Mouse (Mus musculus) cerebellum, adult 18-20 months (tissue): ENCODE results near the gene Ankzf1.

Source experiments
- DNase-seq, 2 experiments: peaks; one replicate each; pipeline ENCODE4 v3.0.0; 2021

Gene Ankzf1

DNA sequence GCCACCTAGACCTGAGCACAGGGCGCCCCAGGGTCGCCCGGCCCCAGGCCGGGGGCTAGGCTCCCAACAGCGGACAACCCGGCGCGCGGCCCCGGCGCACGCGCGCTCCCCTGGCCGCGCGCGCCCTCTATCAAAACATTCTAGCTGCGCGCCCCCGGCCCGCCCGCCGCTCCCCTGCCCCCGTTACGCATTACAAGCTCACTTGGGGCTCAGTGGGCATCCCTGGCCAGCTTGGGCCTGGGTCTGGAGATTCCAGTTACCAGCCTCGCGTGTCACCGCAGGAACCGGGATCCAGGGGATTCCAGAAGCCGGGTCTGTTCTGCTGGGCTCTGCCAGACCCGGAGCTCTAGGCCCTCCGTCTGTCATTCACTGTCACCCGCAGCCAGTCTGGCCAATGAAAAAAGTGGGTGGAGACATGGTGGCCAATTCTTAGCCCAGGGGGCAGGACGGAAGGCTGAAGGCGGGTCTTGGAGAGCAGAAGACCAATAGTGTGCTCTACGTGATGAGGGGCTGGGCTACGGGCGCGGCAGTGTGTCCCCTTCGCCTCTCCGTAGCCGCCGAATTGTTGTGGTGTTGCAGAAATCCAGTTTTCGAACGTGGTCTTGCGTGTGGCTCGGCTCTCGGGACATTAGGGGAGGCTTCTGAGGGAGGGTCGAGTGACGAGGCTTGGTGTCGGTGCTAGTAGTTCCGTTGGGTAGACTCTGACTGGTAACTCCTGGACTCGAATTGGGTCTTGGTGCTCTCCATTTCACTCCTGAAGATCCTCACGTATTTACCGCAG, at the start of gene Ankzf1, which contains the start of gene Atg9a:
Gene Ankzf1 (plus strand): TSS at position 530 of the 781 bp plus-strand sequence.
Gene Atg9a (minus strand): TSS at position 575 of the 781 bp plus-strand sequence.
- DNase-seq = peak; percentile 92 to 98

DNA sequence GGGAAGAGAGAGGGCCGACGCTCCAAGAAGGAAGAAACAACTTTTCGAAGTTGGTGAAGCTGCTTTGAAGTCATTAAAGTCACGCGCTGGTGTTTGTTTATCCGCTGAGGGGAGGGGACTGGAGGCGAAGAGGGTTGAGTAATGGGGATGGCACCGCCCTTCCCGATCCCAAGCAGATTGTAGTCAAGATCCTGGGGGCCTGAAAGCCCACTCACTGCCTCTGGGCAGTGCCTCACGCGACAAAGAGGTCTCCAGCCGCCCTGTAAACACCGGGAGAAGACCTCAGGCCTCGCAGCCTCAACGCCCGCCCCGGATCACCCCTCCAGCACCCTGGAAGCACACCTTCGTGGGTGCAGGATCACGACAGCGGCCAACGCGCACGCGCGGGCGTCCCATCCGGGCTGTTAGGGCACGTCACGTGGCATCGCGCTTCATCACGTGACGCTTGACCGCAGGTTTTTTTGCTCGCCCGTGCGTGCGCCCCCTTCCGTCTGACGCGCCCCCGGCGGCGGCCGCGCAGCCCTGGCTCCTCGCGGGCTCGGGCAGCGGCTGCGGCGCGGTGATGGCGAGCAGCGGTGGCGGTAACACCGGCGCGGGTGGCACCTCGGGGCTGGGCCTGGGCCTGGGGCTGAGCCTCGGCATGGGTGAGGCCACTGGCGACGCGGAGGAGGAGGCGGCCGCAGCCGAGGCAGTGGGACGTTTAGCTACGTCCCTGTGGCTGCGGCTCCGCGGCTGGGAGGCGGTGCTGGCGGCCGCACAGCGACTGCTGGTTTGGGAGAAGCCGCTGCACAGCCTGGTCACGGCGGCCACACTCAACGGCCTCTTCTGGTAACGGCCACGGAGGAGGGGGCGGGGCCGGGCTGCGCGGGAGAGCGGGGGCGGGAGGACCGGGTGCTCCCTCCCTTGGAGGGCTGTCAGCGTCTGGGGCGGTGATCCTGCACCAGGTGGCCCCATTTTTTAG, 49.4 kb upstream of the Ankzf1 start, which contains the start of the genes Cnppd1 and Retreg2:
Gene Cnppd1 (minus strand): TSS at position 411 of the 961 bp plus-strand sequence.
Gene Retreg2 (plus strand): TSS at position 478 of the 961 bp plus-strand sequence.
- peak; percentile 94 to 98 for DNase-seq

- DNase-seq = no peak
Measured at GRCm38 (mm10) chr1:75145589-75145988, 46.4 kb upstream of the Ankzf1 start.

DNA sequence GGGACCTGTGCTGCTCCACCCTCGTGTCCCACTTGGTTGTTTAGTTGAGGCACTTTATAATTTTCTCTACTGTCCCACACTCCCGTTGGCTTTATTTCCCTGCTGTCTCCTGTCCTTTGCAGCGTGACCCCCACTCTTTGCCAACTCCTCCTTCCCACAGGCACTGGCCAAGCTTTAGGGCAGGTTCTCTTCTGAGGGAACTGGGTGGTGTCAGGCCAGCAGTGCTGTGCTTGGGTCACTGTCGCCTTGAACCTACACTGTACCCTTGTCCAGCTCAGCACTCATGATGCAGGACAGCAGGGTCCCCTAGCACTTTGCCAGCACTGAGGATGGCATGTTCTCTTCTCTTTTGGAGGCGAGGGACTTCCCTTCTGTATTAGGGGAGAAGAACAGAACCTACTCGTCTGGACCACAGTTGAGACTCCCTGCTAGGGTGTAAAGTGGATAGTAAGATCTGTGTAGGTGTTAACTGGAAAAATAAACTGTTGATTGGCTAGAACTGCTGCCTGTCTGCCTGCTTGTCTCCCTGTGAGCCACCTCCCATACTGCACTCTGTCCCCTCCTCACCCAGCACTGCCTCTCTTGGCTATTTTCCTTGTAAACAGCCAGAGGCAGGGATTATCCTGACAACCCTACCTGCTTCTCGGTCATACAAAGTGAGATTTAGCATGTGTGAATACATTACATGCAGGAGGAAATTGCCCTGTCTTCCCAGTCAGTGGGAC, 44.4 kb upstream of the Ankzf1 start:
- DNase-seq = no peak

DNA sequence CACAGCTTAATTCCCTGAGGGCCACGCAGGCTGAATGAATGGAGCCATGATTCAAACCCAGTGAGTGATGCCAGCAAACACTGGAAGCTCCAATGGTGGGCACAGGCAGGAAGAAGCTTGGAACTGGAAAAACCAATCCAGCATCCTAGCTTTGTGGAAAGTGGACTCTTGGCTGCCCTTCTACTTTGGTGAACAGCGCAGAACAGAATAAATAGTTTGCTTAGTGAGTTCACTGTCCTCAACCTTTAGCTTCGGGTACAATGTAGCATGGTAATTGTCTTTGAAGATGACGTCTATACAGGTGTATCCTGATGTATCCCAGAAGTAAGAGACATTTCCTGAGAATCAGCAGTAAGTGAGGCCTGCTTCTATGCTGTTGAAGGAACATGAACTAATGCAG, 43.2 kb upstream of the Ankzf1 start:
- DNase-seq = no peak

GRCm38 (mm10) chr1:75155837-75156236, 36.1 kb upstream of the Ankzf1 start:
- no peak for DNase-seq

GRCm38 (mm10) chr1:75158990-75159389, 33.0 kb upstream of the Ankzf1 start:
- no peak for DNase-seq

- DNase-seq = no peak
Measured at GRCm38 (mm10) chr1:75159540-75160255, 32.3 kb upstream of the Ankzf1 start.

GRCm38 (mm10) chr1:75160256-75160617, 31.7 kb upstream of the Ankzf1 start:
- no peak for DNase-seq

- no peak for DNase-seq
Measured at GRCm38 (mm10) chr1:75168093-75168471, 23.9 kb upstream of the Ankzf1 start.

DNA sequence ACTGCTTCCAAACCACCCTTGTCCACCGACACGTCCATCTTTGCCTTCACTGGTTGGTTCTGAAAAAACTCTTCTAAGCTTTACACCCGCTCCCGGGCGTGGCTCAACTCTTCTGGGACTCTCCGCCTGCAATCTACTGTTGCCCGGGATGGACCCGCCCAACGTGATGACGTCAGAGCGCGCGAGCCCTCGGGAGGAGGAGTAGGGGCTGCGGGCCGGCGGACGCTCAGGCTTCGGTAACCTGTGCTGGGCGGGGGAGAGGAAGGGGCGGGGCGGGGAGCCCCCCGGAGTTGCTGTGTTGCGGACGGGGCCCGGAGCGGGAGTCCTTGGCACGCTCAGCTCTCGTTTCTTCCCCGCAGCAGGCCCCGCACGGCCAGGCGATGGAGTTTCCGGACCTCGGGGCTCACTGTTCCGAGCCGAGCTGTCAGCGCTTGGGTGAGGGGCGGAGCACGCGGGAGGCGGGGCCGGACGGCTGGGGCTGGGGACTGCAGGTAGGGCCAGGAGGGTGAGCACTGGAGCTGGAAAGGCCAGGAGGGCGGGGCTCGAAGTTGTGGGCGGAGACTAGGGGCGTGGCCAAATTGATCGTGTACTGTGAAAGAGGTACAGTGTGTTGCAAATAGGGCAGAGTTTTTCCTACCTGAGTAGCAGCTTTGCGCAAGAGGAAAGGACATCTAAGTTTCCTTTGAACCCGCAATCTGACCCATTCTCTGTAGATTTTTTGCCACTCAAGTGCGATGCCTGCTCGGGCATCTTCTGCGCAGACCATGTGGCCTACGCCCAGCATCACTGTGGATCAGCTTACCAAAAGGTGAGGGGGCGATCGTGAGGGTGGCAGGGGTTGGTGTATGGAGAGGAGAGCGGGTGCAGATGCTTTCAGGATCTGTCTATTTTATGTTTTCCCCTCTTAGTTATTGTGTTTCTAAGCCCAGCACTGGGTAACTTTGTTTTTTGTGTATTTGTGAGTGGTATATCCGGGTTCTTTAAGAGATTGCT, 23.2 kb upstream of the Ankzf1 start, which contains the start of gene Zfand2b:
Gene Zfand2b (plus strand): TSS at position 175 of the 993 bp plus-strand sequence.
- DNase-seq = peak; percentile 97 to 98

DNA sequence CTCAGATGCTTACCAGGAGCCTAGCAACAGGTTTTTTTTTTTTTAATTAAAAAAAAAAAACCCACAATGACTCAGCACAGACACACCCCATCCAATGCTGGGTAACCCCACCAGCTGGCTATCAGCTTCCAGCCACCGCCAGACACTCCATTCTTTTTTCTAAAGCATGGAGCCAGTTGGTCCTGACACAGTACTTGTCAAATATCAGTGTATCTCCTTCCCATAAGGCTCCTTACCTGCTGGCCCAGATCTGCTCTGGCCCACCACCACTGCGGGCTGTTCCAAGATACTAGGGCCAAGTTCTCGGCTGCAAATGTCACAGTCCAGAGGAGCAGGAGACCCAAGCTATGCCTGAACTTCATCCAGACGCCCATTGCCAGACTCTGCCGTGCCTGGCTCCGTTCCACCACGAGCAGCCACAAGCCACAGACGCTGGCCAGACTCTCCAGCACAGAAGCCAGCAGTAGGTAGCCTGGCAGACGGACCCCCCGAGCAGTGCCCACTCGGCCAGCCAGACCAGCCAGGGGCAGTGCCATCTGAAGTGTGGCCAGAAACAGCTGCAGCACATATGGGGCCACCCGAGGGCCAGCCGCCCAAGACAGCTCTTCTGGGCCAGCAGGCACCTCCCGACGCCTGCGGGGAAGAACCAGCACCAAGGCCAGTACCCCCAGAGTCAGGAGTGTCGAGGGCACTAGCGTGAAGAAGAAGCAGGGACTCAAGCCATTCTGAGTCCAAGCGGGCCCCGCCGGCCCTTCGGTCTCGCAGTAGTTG, 12.4 kb upstream of the Ankzf1 start:
- peak; percentile 58 to 66 for DNase-seq

DNA sequence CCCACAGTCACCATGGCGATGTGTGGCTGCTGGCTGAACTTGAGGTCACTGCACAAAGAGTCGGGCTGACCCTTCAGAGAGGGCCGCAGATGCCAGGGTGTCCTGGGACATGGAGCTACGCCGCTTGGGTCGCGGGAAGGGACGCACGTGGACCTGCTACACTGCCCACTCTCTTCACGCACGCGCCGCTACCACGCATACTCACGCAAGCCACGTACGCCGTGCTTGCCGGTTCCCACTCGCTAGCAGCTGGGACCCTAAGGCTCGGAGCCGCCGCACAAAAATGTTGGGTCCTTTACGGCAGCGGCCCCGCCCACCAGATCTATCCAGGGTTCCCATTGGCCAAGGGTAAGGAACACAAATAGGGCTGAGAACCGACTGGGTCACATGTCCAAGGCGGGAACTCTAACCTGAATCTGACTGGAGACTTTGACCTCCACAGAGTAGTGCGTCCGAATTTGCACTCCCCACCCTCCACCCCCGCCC, 11.8 kb upstream of the Ankzf1 start, which contains the start of gene Abcb6:
Gene Abcb6 (minus strand): TSS at position 288 of the 486 bp plus-strand sequence.
- peak; percentile 82 to 87 for DNase-seq

- DNase-seq = no peak
Measured at GRCm38 (mm10) chr1:75180741-75181140, 11.2 kb upstream of the Ankzf1 start.

DNA sequence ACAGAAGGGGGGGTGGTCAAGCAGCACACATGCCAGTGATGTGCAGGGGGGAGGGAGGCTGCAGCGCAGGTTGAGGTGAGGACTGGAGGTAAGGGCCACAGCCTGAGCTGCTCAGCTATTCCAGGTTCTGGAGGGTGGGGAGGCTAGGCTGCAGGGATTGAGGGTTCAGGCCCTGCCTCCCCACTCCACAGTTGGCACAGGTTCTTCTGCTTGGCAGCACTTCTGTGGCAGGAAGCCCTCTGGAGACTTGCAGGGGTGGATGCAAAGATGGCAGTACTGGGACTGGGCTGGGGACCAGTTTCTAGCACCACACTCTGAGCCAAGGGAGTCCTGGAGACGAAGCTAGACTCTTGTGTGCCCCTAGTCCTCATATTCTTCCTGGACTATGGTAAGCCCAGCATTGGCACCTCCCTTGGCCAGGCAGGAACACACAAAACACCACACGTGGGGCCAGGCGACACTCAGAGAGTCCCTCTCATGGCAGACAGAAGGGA, 10.5 kb upstream of the Ankzf1 start:
- no peak for DNase-seq

DNA sequence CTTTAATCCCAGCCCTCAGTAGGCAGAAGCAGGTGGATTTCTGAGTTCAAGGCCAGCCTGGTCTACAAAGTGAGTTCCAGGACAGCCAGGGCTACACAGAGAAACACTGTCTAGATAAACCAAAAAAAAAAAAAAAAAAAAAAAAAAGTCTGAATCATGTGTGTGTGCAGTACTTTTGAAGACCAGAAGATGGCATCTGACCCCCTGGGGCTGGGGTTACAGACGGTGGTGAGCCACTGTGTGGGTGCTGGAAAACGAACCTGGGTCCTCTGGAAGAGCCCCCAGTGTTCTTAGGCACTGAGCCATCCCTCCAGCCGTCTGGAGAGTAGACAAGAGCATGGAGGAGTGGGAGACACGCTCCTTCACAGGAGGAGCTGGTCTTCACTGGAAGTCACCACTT, 9.8 kb upstream of the Ankzf1 start:
- DNase-seq = no peak

- DNase-seq = peak; percentile 50 to 59
Measured at GRCm38 (mm10) chr1:75185495-75185894, 6.5 kb upstream of the Ankzf1 start.

DNA sequence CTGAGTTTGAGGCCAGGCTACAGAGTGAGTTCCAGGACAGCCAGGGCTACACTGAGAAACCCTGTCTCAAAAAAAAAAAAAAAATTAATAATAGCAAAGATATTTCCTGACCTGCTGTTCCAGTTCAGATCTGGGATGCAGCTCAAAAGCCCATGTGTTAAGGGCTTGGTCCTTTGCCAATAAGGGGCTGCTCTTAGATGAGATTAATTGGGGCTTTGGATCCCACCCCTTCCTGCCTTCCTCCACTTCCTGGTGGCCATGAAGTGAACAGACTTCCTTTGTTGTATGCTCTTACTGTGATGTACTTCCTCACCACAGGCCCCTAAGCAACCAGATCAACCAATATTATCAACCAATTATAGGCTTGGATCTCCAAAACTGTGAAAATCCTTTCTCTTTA, 4.8 kb upstream of the Ankzf1 start:
- DNase-seq = no peak

GRCm38 (mm10) chr1:75187914-75188483, 4.0 kb upstream of the Ankzf1 start:
- no peak for DNase-seq
